Mouse (Mus musculus) cerebellum, adult 8-10 months (tissue): ENCODE measurements at regions not wholly inside any gene's neighbourhood (a gene's known extent, or its start where the extent isn't known, plus 50 kb on each side); places are given as distances from the start of the nearest gene placed in this dataset.
A peak's percentile ranks its signal among the peaks of the same experiment; 100 is the strongest.

Source experiments
- DNase-seq: peaks from one replicate; pipeline ENCODE4 v3.0.0; 2022

GRCm38 (mm10) chr13:83879561-83879960 lies 342.5 kb upstream of the Tmem161b start:
- no peak for DNase-seq

- no peak for DNase-seq
These were observed 341.8 kb upstream of the Tmem161b start for GRCm38 (mm10) chr13:83880305-83880704.

GRCm38 (mm10) chr13:83880772-83881171 lies 341.3 kb upstream of the Tmem161b start:
- DNase-seq = no peak

DNA sequence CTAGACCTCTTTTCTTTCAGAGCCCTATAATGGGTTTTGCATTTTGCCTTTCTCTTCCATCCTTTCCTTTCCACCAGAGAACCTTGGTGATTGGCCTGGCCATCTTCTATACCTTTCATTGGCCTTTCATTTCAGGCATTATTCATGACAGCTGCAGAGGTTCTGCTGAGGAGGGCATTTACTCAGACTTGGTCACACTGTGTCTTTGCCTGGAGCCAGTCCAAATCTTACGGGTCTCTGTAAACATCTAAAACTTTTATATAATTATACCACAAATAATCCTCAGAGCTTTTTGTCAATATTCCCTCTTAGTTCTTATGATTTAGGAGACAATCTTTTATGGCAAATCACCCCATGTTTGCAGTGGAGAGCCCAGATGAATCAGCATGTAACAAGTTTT lies 339.3 kb upstream of the Tmem161b start:
- no peak for DNase-seq

GRCm38 (mm10) chr13:83883821-83884220 lies 338.3 kb upstream of the Tmem161b start:
- DNase-seq = no peak

- DNase-seq = no peak
These were observed 337.9 kb upstream of the Tmem161b start for GRCm38 (mm10) chr13:83884226-83884625.

DNA sequence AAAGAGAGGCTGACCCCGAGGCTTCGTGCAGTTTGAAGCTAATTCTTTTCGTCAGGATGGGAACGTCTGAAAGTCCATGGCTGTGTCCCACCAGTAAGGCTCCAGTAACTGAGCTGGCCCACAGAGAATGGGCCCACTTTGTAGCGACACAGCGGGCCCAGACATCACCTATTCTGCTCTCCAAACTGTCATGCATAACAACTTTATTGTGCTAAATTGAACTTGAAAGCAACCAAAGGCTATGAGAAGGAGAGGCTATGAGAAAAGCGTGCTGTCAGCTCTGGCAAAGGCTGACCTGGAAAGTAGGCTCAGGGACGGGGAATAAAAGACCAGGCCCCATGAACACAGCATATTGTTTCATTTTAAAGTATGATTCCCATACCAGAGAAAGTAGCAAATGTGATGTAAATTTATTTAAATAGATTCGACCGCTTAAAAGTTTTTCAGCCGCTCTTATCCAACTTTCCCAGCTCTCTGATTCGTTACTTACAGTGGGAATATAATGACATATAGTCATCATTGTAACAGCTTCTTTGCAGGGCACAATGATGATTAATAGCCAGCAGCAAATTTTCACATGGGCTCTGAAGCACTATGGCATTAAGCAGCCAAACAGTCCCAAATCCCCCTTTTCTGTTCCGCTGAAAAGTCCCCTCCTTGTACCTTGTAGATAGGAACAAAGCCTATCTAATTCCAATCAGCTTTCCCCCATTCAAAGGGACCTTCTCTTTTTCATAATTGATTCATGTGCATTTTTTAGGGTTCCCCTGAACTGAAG lies 337.1 kb upstream of the Tmem161b start:
- DNase-seq = no peak

DNA sequence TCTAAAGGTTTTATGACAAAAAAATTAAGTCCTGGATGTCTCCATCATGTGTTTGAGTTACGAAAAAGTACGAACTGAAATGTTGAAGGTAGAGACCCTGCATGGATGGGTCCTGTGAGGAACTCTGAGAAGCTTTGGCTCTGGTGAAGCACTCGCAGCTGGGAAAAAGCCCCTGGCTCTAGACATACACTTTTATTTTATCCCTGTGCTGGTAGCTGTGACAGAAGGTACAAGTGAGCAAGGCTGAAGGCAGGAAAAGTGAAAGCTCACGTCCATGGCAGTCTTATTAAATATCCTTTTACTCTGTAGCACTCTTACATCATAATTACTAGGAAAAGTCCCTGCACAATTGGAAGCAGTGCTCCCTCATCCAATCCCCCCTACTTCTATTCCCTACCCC lies 336.4 kb upstream of the Tmem161b start:
- DNase-seq = no peak

GRCm38 (mm10) chr13:83914697-83915096 lies 307.4 kb upstream of the Tmem161b start:
- DNase-seq = no peak

DNA sequence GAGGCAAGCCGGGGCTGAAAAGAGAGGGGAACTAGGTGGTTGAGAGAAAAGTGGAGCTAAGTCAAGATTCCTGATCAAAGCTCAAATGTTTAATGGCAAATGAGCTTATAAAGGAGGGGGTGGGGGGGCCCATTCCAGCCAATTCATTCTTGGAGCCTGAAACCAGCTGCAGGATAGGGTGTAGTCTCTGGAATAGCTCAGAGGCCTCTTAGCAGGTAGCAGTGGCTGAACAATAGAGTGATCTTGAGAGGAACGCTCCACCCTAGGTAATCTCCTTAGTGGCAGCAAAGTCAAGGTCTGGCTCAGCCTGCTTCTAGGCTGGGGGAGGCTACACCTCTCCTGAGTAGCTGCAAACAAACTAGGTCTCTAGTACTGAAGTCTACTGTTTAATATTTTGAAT lies 289.3 kb upstream of the Tmem161b start:
- no peak for DNase-seq

GRCm38 (mm10) chr13:83946495-83946894 lies 275.6 kb upstream of the Tmem161b start:
- no peak for DNase-seq

DNA sequence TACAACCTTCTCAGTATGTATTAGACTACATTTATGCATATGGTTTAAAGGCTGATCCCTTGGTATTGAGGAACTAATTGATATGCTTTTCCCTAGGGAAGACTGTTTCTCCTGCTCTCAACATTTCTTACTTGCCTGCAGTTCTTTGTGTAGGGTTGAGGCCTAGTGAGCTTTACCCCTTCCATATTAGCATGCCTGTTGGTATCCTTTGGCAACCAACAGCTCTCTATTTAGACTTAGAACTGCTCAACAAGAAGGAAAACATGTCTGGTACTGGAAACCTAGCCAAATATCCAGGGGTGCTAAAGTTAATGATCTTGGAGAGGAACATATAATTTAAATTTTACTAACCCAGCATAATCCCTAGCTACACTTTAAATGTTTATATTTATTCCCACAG lies 270.9 kb upstream of the Tmem161b start:
- DNase-seq = no peak

DNA sequence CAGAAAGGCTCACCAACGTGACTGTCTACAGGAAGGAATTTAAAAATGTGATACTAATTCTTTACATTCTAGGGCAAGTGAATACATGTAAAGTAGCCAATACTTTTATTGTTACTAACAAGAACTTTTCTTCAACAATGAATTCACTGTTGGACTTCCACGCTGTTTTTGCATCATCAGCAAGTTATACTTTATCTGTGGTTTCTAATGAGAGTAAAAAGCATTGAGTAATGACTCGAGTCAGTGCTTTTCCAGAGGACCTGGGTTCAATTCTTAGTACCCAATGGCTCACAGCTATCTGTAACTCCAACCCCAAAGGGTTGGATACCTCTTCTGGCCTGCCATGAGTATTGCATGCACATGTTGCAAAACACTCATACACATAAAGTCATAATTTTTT lies 270.3 kb upstream of the Tmem161b start:
- DNase-seq = no peak

GRCm38 (mm10) chr13:83952353-83952752 lies 269.7 kb upstream of the Tmem161b start:
- DNase-seq = no peak

DNA sequence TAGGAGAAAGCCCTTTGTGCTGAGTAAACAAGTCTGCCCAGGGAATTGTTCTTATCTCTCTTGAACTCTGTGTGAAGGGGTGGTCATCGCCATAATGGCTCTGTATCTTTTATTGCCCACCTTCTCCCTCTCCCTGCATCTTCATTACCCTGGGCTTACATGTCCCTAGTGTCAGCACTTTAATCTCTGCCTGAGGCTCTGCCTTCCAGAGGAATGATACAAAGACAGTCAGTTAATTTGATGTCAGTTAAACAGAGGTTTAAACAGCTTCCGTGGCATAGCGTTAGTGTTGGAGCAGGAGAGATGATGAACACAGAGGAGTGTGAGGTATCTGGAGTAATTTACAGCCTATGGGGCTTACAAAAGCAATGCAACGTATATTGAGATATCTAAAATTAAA lies 269.2 kb upstream of the Tmem161b start:
- DNase-seq = no peak

DNA sequence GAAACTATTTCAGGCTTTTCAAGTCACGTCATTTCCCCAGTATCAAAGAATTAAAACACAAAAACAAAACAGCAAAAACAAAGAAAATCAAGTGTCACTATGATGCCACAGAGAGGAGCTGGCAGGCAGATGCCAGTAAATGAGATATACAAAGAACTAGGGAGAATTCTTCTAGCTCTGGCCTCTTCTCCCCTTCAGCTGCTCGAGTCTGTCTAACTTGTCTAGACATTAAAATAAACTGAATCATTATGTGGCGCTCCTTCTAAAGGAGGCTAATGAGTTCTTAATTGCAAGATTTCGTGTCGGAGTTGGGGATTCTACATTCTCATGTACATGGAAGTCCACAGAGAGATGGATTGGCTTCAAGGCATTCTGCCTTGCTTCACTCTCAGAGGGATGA lies 266.4 kb upstream of the Tmem161b start:
- no peak for DNase-seq

- no peak for DNase-seq
These were observed 243.6 kb upstream of the Tmem161b start for GRCm38 (mm10) chr13:83978541-83978940.

DNA sequence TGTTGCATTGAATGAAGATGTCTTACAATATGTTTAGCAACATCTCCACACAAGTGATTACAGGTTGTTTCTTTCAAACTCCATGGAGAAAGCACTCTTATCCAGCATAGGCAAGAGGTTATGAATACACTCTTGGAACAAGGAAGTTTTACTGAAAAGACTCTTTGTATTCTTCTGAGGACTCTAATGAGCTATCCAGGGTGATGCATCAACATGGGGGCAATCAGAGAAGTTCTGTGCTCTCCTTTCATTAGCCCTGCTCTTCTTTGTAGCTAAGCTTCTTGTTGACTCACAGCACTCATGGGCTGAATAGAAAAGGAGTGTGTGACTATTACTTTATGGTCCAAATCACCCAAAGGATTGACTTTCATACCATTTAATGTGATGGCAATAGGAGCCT lies 242.6 kb upstream of the Tmem161b start:
- DNase-seq = no peak

- DNase-seq = peak; percentile 12
These were observed 237.3 kb upstream of the Tmem161b start for GRCm38 (mm10) chr13:83984651-83985331.

GRCm38 (mm10) chr13:83987746-83988423 lies 234.2 kb upstream of the Tmem161b start:
- peak; percentile 71 for DNase-seq

DNA sequence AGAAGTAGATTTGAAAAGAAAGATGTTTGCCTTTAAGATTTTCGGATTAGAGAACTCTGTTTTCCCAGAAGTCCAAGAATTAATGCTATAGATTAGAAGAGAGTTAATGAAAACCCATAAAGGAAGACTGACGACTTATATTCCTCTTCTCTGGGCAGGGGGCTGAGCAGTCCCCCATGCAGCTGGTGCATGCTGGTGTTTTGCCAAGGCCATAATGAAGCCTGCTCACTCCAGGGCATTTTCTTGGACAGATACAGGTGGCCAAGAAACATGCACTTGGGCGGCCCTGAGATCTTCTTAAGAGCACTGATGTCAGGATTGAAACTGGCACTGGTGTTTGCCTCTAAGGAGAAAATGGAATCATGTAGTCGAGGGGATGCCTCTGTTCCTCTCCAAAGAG lies 233.6 kb upstream of the Tmem161b start:
- peak; percentile 36 for DNase-seq

- no peak for DNase-seq
These were observed 224.3 kb upstream of the Tmem161b start for GRCm38 (mm10) chr13:83997599-83998369.

GRCm38 (mm10) chr13:84021771-84022170 lies 200.3 kb upstream of the Tmem161b start:
- no peak for DNase-seq
